Mouse (Mus musculus): ENCODE measurements around the gene Mettl8.

The Mettl8 gene

GRCm38 (mm10) chr2:71033014-71033413 is 22.4 kb downstream of the Mettl8 start:
- no peak for DNase-seq

DNA sequence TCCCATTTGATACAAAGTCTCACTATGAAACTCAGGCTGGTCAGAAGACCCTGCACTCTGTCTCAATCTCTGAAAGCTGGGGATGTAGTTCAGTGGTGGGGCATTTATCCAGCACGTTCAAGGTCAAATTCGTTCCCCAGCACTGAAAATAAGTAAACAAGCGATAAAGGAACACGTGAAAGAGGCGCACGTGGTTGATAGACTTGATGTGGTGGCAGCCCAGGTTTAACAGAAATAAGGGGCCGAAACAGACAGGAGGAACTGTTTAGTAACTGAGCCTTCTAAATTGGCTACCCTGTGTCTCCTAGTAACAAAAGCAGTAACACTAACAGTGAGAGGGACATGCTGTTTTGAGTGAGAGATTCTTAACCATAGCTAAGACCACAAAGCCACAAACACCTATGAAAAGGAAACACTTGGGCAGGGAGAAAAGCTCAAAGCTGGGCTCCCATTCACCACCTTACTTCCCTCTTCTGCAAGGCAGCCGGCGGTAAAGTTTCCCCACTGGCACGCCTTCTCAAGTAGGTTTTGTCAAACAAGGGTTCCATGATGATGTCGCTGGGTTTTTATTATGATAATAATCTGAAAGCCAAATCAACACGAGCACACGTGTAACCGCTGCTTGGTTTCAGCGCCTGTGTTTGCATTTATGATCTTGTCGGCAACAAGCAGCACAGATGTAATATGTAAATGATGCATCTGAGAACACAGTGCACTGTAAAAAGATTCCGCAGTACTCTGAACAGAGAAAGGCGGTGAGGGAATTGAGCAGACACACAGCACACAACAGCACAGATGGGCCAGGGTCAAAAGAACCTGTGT is 23.2 kb downstream of the Mettl8 start:
- DNase-seq = peak; percentile 74

DNA sequence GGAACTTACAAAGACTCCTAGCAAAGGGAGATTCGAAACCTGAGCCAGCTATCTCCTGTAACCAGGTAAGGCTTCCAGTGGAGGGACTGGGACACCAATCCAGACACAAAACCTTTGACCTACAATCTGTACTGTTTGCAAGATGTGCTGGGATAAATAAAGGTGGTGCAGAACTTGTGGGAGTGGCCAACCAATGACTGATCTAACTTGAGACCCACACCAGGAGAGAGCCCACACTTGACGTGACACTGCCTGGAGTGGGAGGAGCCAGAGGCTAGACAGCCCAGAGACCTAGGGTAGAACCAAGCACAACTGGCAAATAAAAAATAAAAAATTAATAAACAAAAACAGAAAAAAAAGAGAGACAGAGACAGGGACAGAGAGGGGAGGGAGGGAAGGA is 24.7 kb downstream of the Mettl8 start:
- DNase-seq = peak; percentile 71

GRCm38 (mm10) chr2:71027631-71028030 is 27.8 kb downstream of the Mettl8 start:
- DNase-seq = peak; percentile 53

- peak; percentile 94 for DNase-seq
Observed at GRCm38 (mm10) chr2:71026787-71027186, 28.6 kb downstream of the Mettl8 start.

GRCm38 (mm10) chr2:71025576-71026315 is 29.6 kb downstream of the Mettl8 start:
- peak; percentile 76 for DNase-seq

DNA sequence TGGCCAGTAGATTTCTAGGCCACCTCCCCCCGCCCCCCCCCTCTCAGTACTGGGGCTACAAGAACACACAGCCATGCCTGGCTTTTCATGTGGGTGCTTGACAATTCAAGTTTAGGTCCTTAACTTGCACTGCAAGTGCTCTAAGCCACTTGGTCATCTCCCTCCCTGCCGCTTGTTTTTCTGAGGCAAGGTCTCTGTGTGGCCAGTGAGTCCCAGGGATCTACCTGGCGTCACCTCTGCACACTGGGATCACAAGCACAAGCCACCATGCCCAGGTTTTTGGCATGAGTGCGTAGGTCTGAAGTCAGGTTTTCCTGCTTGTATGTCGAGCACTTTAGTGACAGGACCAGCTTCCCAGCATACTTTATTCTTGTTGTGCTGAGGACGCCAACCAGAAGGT is 31.4 kb downstream of the Mettl8 start:
- peak; percentile 62 for DNase-seq

- peak; percentile 36 for DNase-seq
Observed at GRCm38 (mm10) chr2:71022991-71023390, 32.4 kb downstream of the Mettl8 start.

DNA sequence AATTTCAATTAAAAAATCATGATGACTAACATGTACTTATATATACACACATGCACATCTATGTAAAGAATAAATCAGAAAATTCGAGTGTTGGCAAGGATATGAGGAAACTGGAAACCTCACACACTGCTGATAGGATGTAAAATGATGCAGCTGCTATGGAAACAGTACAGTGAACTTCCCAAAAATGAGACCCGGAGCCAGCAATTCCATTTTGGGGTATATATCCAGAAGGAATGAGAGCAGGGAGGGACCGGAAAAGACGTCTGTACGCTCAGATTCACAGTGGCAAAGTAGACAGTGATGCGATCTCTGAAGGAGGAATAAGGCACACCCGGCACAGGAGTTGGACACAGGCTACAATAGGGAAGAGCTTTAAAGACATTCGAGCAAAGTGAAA is 34.7 kb downstream of the Mettl8 start:
- DNase-seq = peak; percentile 73

- DNase-seq = peak; percentile 78
Observed at GRCm38 (mm10) chr2:71019704-71020375, 35.5 kb downstream of the Mettl8 start.

DNA sequence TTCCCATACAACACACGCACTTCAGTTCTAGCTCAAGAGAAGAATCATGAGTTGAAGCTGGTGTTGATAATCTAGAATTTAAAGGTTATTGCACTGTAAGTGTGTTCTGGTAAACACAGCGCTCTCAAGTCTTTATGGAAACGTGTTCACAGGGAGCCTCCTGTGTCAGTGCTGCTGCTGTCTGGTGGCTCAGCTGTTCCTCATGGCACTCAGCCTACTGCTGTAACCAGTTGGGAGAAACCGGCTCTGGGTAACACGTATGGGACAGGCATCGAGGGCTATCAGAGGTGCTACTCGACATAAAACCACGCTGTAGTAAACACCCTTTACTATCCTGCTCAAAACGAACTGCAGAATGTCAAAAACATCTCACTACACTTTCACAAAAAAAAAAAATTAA is 36.1 kb downstream of the Mettl8 start:
- peak; percentile 49 for DNase-seq

DNA sequence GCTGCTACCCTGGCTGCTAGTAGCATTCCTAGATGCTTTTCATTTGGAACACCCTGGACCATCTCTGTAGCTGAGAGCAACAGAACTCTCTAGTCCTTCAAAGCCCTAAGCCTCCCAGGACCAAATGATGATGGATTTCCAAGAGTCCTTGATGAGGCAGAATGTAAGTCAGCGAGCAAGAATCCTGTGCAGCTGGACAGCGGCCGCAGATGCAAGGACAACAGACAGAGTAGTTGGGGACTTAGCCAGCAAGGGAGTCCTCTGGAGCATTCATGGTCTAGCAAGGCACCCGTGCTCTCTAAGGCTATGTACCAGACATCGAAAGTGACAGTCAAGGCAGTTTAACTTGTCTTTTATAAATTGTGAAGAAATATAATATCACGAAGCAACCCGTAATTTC is 41.9 kb downstream of the Mettl8 start:
- no peak for DNase-seq

DNA sequence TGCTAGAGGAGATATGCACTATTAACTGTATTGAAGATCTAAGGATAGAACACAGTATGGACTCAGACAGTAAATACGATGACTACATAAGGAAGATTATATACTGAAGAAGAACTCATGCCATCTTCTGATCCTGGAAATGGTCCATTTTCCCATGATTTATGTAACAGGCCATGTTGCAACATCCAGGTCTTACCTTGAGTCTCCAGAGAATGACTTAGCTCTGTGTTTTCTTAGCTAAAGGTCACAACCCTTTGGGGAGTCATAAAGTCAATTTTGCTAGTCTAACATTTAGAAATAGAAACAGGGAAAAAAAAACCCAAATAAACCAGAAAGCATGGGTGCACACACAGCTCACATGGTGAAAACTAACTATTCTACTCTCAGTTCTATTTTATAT is 43.6 kb downstream of the Mettl8 start:
- no peak for DNase-seq

DNA sequence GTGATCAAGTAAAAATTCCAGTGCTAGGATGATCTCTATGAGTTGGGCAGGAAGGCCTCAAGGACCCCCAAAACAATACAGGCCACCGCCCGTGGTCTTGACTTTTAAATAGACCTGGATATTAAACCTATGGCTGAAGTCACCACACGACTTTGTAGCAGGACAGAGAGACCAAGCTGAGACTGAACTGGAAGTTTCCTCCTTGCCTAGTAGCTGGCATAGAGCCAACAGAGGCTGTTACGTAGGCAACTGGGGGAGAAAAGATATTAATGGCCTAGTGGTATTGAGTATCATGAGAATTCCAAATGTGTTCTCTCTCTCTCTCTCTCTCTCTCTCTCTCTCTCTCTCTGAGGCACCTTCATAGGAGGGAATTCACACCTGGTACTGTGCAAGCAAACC is 51.0 kb downstream of the Mettl8 start:
- DNase-seq = peak; percentile 74

DNA sequence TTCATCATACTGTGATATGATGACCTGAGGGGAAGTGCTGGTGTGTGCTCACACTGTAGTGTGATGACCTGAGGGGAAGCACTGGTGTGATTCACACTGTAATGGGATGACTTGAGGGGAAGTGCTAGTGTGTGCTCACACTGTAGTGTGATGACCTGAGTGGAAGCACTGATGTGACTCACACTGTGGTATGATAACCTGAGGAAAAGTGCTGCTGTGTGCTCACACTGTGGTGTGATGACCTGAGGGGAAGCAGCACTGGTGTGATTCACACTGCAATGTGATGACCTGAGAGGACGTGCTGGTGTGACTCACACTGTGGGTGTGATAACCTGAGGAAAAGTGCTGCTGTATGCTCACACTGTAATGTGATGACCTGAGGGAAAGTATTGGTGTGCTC is 52.9 kb downstream of the Mettl8 start:
- DNase-seq = no peak

DNA sequence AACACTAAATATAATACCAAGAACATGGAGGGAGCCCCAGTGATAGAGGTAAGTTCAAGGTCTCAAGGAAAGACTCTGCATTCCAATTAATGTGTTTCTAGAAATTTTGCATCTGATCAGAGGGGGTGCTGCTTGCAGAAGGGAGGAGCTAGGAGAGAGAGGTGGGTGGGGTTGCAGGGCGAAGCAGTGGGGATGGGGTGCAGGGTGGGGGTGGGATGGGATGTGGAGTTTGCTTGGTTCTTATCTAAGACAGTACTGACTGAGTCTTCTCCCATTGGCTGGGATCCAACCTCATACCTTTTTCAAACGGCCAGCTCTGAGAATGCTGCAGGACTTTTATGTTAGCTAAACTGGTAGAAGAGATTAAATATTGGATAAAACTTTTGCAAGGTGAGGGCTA is 56.6 kb downstream of the Mettl8 start:
- no peak for DNase-seq

DNA sequence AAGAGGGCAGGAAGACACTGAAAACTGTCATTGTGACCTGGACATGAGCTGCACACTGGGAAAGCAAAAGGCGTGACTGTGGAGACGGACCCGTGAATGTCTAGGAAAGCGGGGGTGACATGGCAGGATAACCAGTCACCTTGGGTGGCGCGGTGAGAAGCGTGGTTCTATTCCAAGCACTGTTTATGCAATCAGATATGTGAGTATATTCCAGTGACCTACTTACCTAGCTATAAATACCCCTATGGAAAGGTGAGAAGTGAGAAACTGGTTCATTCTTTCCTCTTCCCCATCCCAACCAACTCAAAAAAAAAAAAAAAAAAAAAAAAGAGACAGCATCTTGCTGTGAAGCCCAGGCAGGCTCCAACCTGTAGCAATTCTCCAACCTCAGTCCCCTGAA is 58.9 kb downstream of the Mettl8 start:
- peak; percentile 61 for DNase-seq

DNA sequence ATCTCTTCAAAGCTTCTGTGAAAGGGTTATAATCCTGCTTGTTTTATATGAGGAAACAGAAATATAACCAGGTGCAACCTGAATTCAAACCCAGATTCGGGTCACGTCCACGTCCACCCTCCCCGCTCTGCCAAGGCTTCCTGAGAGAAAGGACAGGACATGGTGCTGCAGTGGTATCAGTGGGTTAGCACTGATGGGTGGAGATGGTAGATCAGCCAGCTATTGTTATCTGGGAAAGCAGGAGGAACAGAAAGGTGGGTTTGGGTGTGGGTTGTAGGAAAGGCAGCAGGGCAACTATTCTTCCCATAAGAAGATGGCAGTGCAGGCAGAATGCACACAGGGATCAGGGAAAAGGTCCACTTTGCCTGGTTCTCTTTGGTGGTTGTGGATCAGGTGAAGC is 59.5 kb downstream of the Mettl8 start:
- DNase-seq = no peak

GRCm38 (mm10) chr2:70993740-70994139 is 61.6 kb downstream of the Mettl8 start:
- DNase-seq = no peak

DNA sequence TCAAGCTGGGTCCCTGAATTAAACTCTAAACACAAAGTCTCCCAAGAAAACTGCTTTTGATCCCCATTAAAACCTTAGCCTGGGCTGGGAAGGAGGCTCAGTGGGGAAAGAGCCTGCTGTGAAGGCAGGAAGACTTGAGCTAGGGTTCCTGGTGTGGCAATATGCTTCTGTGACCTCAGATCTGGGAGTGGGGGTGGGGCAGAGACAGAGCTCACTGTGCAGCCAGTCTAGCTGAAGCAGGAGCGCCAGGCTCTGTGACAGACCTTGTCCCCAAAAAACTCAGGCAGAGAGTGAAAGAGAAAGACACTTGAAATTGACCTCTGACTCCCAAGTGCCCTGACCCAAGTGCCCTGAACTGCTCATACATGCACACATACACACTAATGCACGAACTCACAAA is 62.7 kb downstream of the Mettl8 start:
- DNase-seq = peak; percentile 87

- peak; percentile 97 for DNase-seq
Observed at GRCm38 (mm10) chr2:70990196-70990595, 65.2 kb downstream of the Mettl8 start.

DNA sequence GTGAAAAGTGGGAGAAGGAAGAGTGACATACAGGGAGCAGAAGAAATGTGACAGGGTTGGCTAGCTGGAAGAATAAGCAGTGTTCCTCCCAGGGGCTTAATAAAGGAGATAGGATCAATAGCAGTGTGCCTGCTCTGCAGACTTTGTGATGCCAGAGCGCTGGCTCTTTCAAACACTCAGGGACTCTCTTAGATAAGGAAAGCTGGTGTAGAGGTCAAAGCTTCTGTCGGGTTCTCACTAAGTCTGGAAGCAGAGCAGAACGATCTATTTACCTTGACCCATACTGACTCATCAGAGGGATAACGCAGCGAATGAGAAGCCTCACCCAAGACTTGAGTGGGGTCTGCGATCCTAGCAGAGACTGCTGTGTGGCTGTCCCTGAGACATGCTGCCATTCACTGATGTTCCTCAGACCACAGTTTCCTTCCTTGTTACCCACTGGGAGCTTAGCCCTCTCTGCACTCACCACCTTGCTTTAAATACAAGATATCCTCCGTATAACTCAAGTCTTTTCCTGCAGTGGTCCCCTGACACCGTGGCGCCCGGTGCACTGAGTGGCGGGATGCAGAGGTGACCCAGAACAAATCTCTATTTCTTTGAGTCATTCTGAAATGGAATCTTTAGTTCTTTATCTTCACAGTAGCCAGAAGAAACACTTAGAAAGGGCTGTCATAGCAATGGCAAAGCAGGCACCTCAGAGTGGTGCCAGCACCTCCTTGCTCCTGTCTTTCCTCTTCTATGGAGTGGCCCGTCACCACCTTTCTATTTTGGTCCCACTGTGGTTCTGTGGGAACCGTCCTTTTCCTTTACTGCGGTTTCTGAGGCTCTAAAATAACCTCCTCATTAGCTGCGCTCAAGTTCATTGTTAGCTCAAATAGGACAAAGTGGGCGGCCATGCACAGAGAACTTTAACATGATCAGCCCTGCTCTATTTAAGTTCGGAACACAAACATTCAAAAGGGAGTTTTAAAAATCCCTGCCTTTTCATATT is 65.9 kb downstream of the Mettl8 start:
- peak; percentile 95 for DNase-seq

All from heart, adult 11 months (tissue).